Mouse (Mus musculus) megakaryocyte progenitor cell, adult 5-6 weeks (primary cell): Measurements from ENCODE around the gene Ltbp3. TPM values are rescaled to one million over a fixed set of nuclear protein-coding genes. Genes with fewer than 3 reads are reported as not detected.
A peak's percentile ranks its signal among the peaks of the same experiment; 100 is the strongest.

Experiments used
- ATAC-seq: replicated peaks from 2 replicates; pipeline ENCODE4 v1.8.0; 2016; ENCODE audit warnings: mild to moderate bottlenecking, moderate TSS enrichment, inconsistent platforms; ENCODE audit not compliant: poor library complexity
- total RNA-seq, 2 experiments: library from RNA; stranded (forward) in 1 of 2; stranded (reverse) in 1 of 2; fragments of 157-497, 149-512 nt in 1 of 2; fragments of 200-1000 nt in 1 of 2; gene quantifications; 2 replicates each; pipeline versions ENCODE4 v1.2.3 to v1.2.4; 2015 to 2017

Ltbp3 gene
- total RNA-seq, 2 experiments from 2014 or later: 2.7 to 7.6 TPM

- ATAC-seq: no peak
These were observed 63.2 kb downstream of the Ltbp3 start for GRCm38 (mm10) chr19:5803881-5804279.

GRCm38 (mm10) chr19:5804371-5804899 lies 63.7 kb downstream of the Ltbp3 start:
- ATAC-seq: no peak

GRCm38 (mm10) chr19:5806051-5806808 lies 65.5 kb downstream of the Ltbp3 start:
- ATAC-seq: no peak

GRCm38 (mm10) chr19:5806809-5807205 lies 66.1 kb downstream of the Ltbp3 start:
- ATAC-seq: 0 out of 2 replicates have a peak, but pooled peaks have one; percentile 11

- no peak for ATAC-seq
These were observed 67.0 kb downstream of the Ltbp3 start for GRCm38 (mm10) chr19:5807740-5808139.

Other genes starting within 250 kb of the Ltbp3 start
- 0.66 and 1.7 TPM in 2 replicates for gene 1700020D05Rik, start 237.1 kb upstream of the Ltbp3 start, total RNA-seq (2015)
- 1.5 TPM in 1 of 2 replicates, not detected in the other for gene 1700020D05Rik, start 237.1 kb upstream of the Ltbp3 start, total RNA-seq (2017)
- 0.73 and 2.8 TPM in 2 replicates for gene Snx32, start 230.4 kb upstream of the Ltbp3 start, total RNA-seq (2015)
- gene Snx32, start 230.4 kb upstream of the Ltbp3 start, total RNA-seq (2017): 1.7 and 1.9 TPM in 2 replicates
- gene Ovol1, start 180.3 kb upstream of the Ltbp3 start, total RNA-seq (2015): not detected in 2 replicates
- gene Ovol1, start 180.3 kb upstream of the Ltbp3 start, total RNA-seq (2017): not detected in 2 replicates
- 8.9 and 10.5 TPM in 2 replicates for gene Ap5b1, start 172.9 kb upstream of the Ltbp3 start, total RNA-seq (2015)
- gene Ap5b1, start 172.9 kb upstream of the Ltbp3 start, total RNA-seq (2017): 7.4 and 9.6 TPM in 2 replicates
- 80.3 and 150 TPM in 2 replicates for gene Rnaseh2c, start 139.0 kb upstream of the Ltbp3 start, total RNA-seq (2015)
- gene Rnaseh2c, start 139.0 kb upstream of the Ltbp3 start, total RNA-seq (2017): 83.2 and 112 TPM in 2 replicates
- gene Kat5, start 130.7 kb upstream of the Ltbp3 start, total RNA-seq (2015): 35.1 and 40.2 TPM in 2 replicates
- gene Kat5, start 130.7 kb upstream of the Ltbp3 start, total RNA-seq (2017): 51.8 and 60.1 TPM in 2 replicates
- 37.2 and 40.0 TPM in 2 replicates for gene Rela, start 103.4 kb upstream of the Ltbp3 start, total RNA-seq (2015)
- 36.4 and 43.2 TPM in 2 replicates for gene Rela, start 103.4 kb upstream of the Ltbp3 start, total RNA-seq (2017)
- 16.4 and 24.2 TPM in 2 replicates for gene Sipa1, start 77.2 kb upstream of the Ltbp3 start, total RNA-seq (2015)
- 19.2 and 24.0 TPM in 2 replicates for gene Sipa1, start 77.2 kb upstream of the Ltbp3 start, total RNA-seq (2017)
- 13.0 and 16.1 TPM in 2 replicates for gene Map3k11, start 52.2 kb upstream of the Ltbp3 start, total RNA-seq (2015)
- gene Map3k11, start 52.2 kb upstream of the Ltbp3 start, total RNA-seq (2017): 19.2 and 22.9 TPM in 2 replicates
- 21.6 and 24.5 TPM in 2 replicates for gene Pcnx3, start 52.0 kb upstream of the Ltbp3 start, total RNA-seq (2015)
- gene Pcnx3, start 52.0 kb upstream of the Ltbp3 start, total RNA-seq (2017): 15.6 and 15.7 TPM in 2 replicates
- gene Kcnk7, start 36.5 kb upstream of the Ltbp3 start, total RNA-seq (2015): not detected in 2 replicates
- gene Kcnk7, start 36.5 kb upstream of the Ltbp3 start, total RNA-seq (2017): 0.14 TPM in 1 of 2 replicates, not detected in the other
- gene Ehbp1l1, start 14.6 kb upstream of the Ltbp3 start, total RNA-seq (2015): 7.9 and 8.1 TPM in 2 replicates
- 27.2 and 30.3 TPM in 2 replicates for gene Ehbp1l1, start 14.6 kb upstream of the Ltbp3 start, total RNA-seq (2017)
- gene Fam89b, start 11.3 kb upstream of the Ltbp3 start, total RNA-seq (2015): 40.5 and 42.3 TPM in 2 replicates
- 20.3 and 22.9 TPM in 2 replicates for gene Fam89b, start 11.3 kb upstream of the Ltbp3 start, total RNA-seq (2017)
- 15.7 and 19.9 TPM in 2 replicates for gene Scyl1, start 30.5 kb downstream of the Ltbp3 start, total RNA-seq (2015)
- gene Scyl1, start 30.5 kb downstream of the Ltbp3 start, total RNA-seq (2017): 23.9 and 28.2 TPM in 2 replicates
- gene Frmd8, start 134.4 kb downstream of the Ltbp3 start, total RNA-seq (2015): 15.7 and 16.3 TPM in 2 replicates
- 16.2 and 17.7 TPM in 2 replicates for gene Frmd8, start 134.4 kb downstream of the Ltbp3 start, total RNA-seq (2017)
- 28.7 and 30.5 TPM in 2 replicates for gene Slc25a45, start 136.9 kb downstream of the Ltbp3 start, total RNA-seq (2015)
- 30.2 and 39.5 TPM in 2 replicates for gene Slc25a45, start 136.9 kb downstream of the Ltbp3 start, total RNA-seq (2017)
- gene Tigd3, start 153.2 kb downstream of the Ltbp3 start, total RNA-seq (2015): 0.32 and 0.81 TPM in 2 replicates
- gene Tigd3, start 153.2 kb downstream of the Ltbp3 start, total RNA-seq (2017): 1.5 and 2.8 TPM in 2 replicates
- gene Dpf2, start 172.1 kb downstream of the Ltbp3 start, total RNA-seq (2015): 47.6 and 50.3 TPM in 2 replicates
- 65.1 and 83.0 TPM in 2 replicates for gene Dpf2, start 172.1 kb downstream of the Ltbp3 start, total RNA-seq (2017)
- not detected in 2 replicates for gene Cdc42ep2, start 183.9 kb downstream of the Ltbp3 start, total RNA-seq (2015)
- 0.07 TPM in 1 of 2 replicates, not detected in the other for gene Cdc42ep2, start 183.9 kb downstream of the Ltbp3 start, total RNA-seq (2017)
- 60.9 and 76.7 TPM in 2 replicates for gene Pola2, start 223.3 kb downstream of the Ltbp3 start, total RNA-seq (2015)
- gene Pola2, start 223.3 kb downstream of the Ltbp3 start, total RNA-seq (2017): 57.4 and 61.3 TPM in 2 replicates
- not detected in 2 replicates for gene Slc22a20, start 245.2 kb downstream of the Ltbp3 start, total RNA-seq (2015)
- 0.44 TPM in 1 of 2 replicates, not detected in the other for gene Slc22a20, start 245.2 kb downstream of the Ltbp3 start, total RNA-seq (2017)